Mouse (Mus musculus) lung, adult 2 months (tissue): ENCODE data around the gene Camk1d.

Experiments
- CTCF ChIP-seq: fragments of 200-500 bp; IDR thresholded peaks from 2 replicates; pipeline ENCODE4 v1.5.1; 2011; ENCODE audit warnings: mild to moderate bottlenecking, low read length, control low read depth; ENCODE audit not compliant: insufficient read depth
- POLR2A ChIP-seq: fragments of 200-500 bp; IDR thresholded peaks from 2 replicates; pipeline ENCODE4 v1.6.1; 2011; ENCODE audit warnings: low read depth, mild to moderate bottlenecking, control low read depth, low read length, borderline replicate concordance; ENCODE audit errors: extremely low read depth

- TF ChIP-seq CTCF (no peak), POLR2A (no peak)
Observed at GRCm38 (mm10) chr2:5357056-5357455, 357.3 kb downstream of the Camk1d start.
